ENCODE assay signal across 11 mouse cellular contexts in genomic region chr3:84021217-84022200, GRCm38 (mm10). TPM values are rescaled to one million over a fixed set of nuclear protein-coding genes. Genes with fewer than 3 reads are reported as not detected.
A peak's percentile ranks its signal among the peaks of the same experiment; 100 is the strongest.
DNase-seq lines count a peak whose midpoint lies in the region; ATAC-seq and TF ChIP-seq lines count a peak whose summit lies in the region.
"Had no signal": no experiment of that assay in that cellular context is flagged by ENCODE, and none has a peak within 500 bp of the region (broad histone marks: within the 10 kb centered on the region; RNA-seq: fewer than 3 reads in every experiment).

No protein-coding gene starts in this region.

- DNase-seq in heart, postnatal 25 days (ENCODE audit: low spot score) = no peak
- DNase-seq in liver, embryonic 13.5 days = no peak
- no peak for DNase-seq in layer of hippocampus, adult 9-10 months (ENCODE audit: low spot score)
- no peak for DNase-seq in frontal cortex, postnatal 14 days (ENCODE audit: low spot score in 2 of 2)
- no peak for DNase-seq in thymus, postnatal 10 days (ENCODE audit: low spot score in 2 of 2)
- DNase-seq: lung, postnatal 4 days had no signal

- 58% methylated on average over 8 of the region's 8 CpGs for WGBS in heart, embryonic 16.5 days
- WGBS in embryonic facial prominence, embryonic 15.5 days = 49% methylated on average over 8 of the region's 8 CpGs
- WGBS in liver, embryonic 13.5 days (ENCODE audit: insufficient replicate concordance) = 65% methylated on average over 8 of the region's 8 CpGs

- no peak overlapping the region for H3K4me2 ChIP-seq in heart, embryonic 16.5 days (ENCODE audit: low read depth, low read length)
- no peak overlapping the region for H3K4me2 ChIP-seq in embryonic facial prominence, embryonic 15.5 days (replicated peaks)
- peak overlapping the region; percentile 6 for H3K4me2 ChIP-seq in liver, embryonic 13.5 days
- H3K4me2 ChIP-seq: hindbrain, embryonic 15.5 days had no signal

- H3K4me1 ChIP-seq in heart, embryonic 16.5 days (ENCODE audit: control insufficient read depth, insufficient read depth, low read length) = peaks cover 18% of the 10 kb centered on the region; the same call in 1 of the 2 replicates
- H3K4me1 ChIP-seq in embryonic facial prominence, embryonic 15.5 days = peaks cover 42% of the 10 kb centered on the region
- H3K4me1 ChIP-seq in liver, embryonic 13.5 days (replicated peaks) = peaks cover 48% of the 10 kb centered on the region

- intact Hi-C loops in heart, postnatal 25 days (cut with DNase I) = no loop called here

- ATAC-seq in heart, embryonic 16.5 days (replicated peaks; ENCODE audit: extremely low read depth, insufficient read depth, low FRiP score) = 0 out of 2 replicates have a peak, but pooled peaks have one; percentile 10
- no peak for ATAC-seq in embryonic facial prominence, embryonic 15.5 days (ENCODE audit: insufficient number of reproducible peaks, low FRiP score, low TSS enrichment, low read depth)
- ATAC-seq in liver, embryonic 13.5 days (ENCODE audit: low read depth) = peak; percentile 75

- TF ChIP-seq CTCF in C2C12 (IDR thresholded peaks at IDR 0.05; ENCODE audit: control insufficient read depth, insufficient read depth, insufficient read length) = no peak

- H3K27ac ChIP-seq in heart, embryonic 16.5 days (ENCODE audit: low read length) = no peak overlapping the region
- H3K27ac ChIP-seq in embryonic facial prominence, embryonic 15.5 days (replicated peaks) = peak overlapping the region; percentile 76
- peak overlapping the region; percentile 68 for H3K27ac ChIP-seq in liver, embryonic 13.5 days
- H3K27ac ChIP-seq: hindbrain, embryonic 15.5 days; layer of hippocampus, adult 2 months had no signal

- no peak overlapping the region for H3K9ac ChIP-seq in heart, embryonic 16.5 days (ENCODE audit: low read length)
- no peak overlapping the region for H3K9ac ChIP-seq in embryonic facial prominence, embryonic 15.5 days
- peak overlapping the region; percentile 42 for H3K9ac ChIP-seq in liver, embryonic 13.5 days
- H3K9ac ChIP-seq: hindbrain, embryonic 15.5 days had no signal

- peaks cover 3% of the 10 kb centered on the region; the same call in 1 of the 2 replicates for H3K36me3 ChIP-seq in heart, embryonic 16.5 days (ENCODE audit: control insufficient read depth, insufficient read depth)
- no peaks in the 10 kb centered on the region for H3K36me3 ChIP-seq in C2C12 (ENCODE audit: control insufficient read depth, insufficient read depth)
- peaks cover 7% of the 10 kb centered on the region; the same call in 1 of the 2 replicates for H3K36me3 ChIP-seq in embryonic facial prominence, embryonic 15.5 days
- H3K36me3 ChIP-seq in liver, embryonic 13.5 days = peaks cover 25% of the 10 kb centered on the region
- H3K36me3 ChIP-seq: hindbrain, embryonic 15.5 days had no signal

- no peak overlapping the region for H3K4me3 ChIP-seq in heart, embryonic 16.5 days (ENCODE audit: low read length)
- H3K4me3 ChIP-seq in C2C12 (ENCODE audit: insufficient read depth, poor library complexity, severe bottlenecking) = no peak overlapping the region
- no peak overlapping the region for H3K4me3 ChIP-seq in embryonic facial prominence, embryonic 15.5 days (replicated peaks)
- no peak overlapping the region for H3K4me3 ChIP-seq in liver, embryonic 13.5 days (replicated peaks)
- H3K4me3 ChIP-seq: hindbrain, embryonic 15.5 days; layer of hippocampus, adult 2 months had no signal

- H3K79me2 ChIP-seq in C2C12 (ENCODE audit: control insufficient read depth, insufficient read depth) = peaks cover 30% of the 10 kb centered on the region

- H3K27me3 ChIP-seq in heart, embryonic 16.5 days (ENCODE audit: control insufficient read depth, insufficient read depth, low read length) = no peaks in the 10 kb centered on the region
- no peaks in the 10 kb centered on the region for H3K27me3 ChIP-seq in C2C12 (ENCODE audit: control insufficient read depth, insufficient read depth, insufficient read length)
- H3K27me3 ChIP-seq in embryonic facial prominence, embryonic 15.5 days = no peaks in the 10 kb centered on the region
- H3K27me3 ChIP-seq in liver, embryonic 13.5 days = no peaks in the 10 kb centered on the region
- H3K27me3 ChIP-seq: hindbrain, embryonic 15.5 days had no signal

- no peaks in the 10 kb centered on the region for H3K9me3 ChIP-seq in heart, embryonic 16.5 days (replicated peaks; ENCODE audit: control insufficient read depth, low read length)
- H3K9me3 ChIP-seq in embryonic facial prominence, embryonic 15.5 days (replicated peaks) = no peaks in the 10 kb centered on the region
- no peaks in the 10 kb centered on the region for H3K9me3 ChIP-seq in liver, embryonic 13.5 days (replicated peaks)
- H3K9me3 ChIP-seq: hindbrain, embryonic 15.5 days had no signal

- no peak overlapping the region for H3ac ChIP-seq in C2C12 (ENCODE audit: control insufficient read depth, insufficient read length, low read depth)

- H3K79me3 ChIP-seq in C2C12 (ENCODE audit: low read depth) = peaks cover 7% of the 10 kb centered on the region

TF ChIP-seq in C2C12, 6 proteins besides CTCF, POLR2A, EP300 and RAD21:
- TF ChIP-seq FOSL1 (IDR thresholded peaks at IDR 0.05; ENCODE audit: insufficient read depth, low read length, poor library complexity, severe bottlenecking) (no peak), MYOD1 (IDR thresholded peaks at IDR 0.05; ENCODE audit: control insufficient read depth, insufficient read length, low read depth) (peak; percentile 23)
TF ChIP-seq in C2C12: peak in this region for 1.

RNA-seq across cellular contexts. Expression of gene Tmem131l, which starts 18.5 kb away (rescaled TPM):
- 35.5 and 47.8 TPM in 2 replicates for polyA plus RNA-seq in heart, embryonic 16.5 days (2015; fragmentation: Nextera tagmentation; extraction: Ambion mirVana)
- 10 to 100 TPM; 19.4 to 20.8 TPM for total RNA-seq in heart, postnatal 25 days (2021)
- polyA plus RNA-seq in C2C12 (2012; fragmentation: generic; extraction: Trizol) = 10.4 TPM
- 56.8 and 60.5 TPM in 2 replicates for polyA plus RNA-seq in embryonic facial prominence, embryonic 15.5 days (2015; fragmentation: Nextera tagmentation; extraction: Ambion mirVana)
- polyA plus RNA-seq in liver, embryonic 13.5 days (2015; fragmentation: Nextera tagmentation; extraction: Ambion mirVana) = 23.0 and 23.7 TPM in 2 replicates
